Mouse (Mus musculus): ENCODE data around the gene Prrc2a. TPM values are rescaled to one million over a fixed set of nuclear protein-coding genes. Genes with fewer than 3 reads are reported as not detected.

The Prrc2a gene
- polyA plus RNA-seq, 1 experiment = 352 TPM

DNA sequence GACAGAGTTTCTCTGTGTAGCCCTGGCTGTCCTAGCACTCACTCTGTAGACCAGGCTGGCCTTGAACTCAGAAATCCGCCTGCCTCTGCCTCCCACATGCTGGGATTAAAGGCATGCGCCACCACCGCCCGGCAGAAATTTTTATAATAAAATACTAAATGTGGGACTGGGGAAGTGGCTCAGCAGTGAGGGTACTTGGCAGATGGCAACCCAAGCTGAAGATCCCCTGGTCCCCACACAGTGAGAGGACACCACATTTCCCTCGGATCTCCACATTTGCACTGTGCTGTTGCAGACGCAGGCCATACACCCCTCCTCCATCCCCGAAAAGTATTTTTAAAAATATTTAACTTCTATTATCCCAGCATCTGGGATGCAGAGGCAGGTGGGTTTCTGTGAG lies 31.2 kb downstream of the Prrc2a start:
- TF ChIP-seq POLR2A (IDR thresholded peaks at IDR 0.05; ENCODE audit: low read depth, low read length) = no peak
- TF ChIP-seq CTCF (IDR thresholded peaks at IDR 0.05; ENCODE audit: extremely low read depth, insufficient read length, insufficient replicate concordance, low read depth, low read length) = no peak
- WGBS = 92% methylated on average over 7 of the region's 7 CpGs
- Histone ChIP-seq H3K27ac (ENCODE audit: insufficient read depth, low read depth, low read length) (no peak overlapping the region), H3K36me3 (ENCODE audit: control insufficient read depth, insufficient read depth, low read length) (peaks cover 7% of the 10 kb centered on the region), H3K4me1 (ENCODE audit: control insufficient read depth, insufficient read depth, insufficient read length, low read length) (peaks cover 4% of the 10 kb centered on the region; the same call in 1 of the 2 replicates), H3K4me3 (ENCODE audit: low read depth, low read length) (no peak overlapping the region), H3K27me3 (ENCODE audit: control insufficient read depth, insufficient read depth, low read length) (no peaks in the 10 kb centered on the region)

DNA sequence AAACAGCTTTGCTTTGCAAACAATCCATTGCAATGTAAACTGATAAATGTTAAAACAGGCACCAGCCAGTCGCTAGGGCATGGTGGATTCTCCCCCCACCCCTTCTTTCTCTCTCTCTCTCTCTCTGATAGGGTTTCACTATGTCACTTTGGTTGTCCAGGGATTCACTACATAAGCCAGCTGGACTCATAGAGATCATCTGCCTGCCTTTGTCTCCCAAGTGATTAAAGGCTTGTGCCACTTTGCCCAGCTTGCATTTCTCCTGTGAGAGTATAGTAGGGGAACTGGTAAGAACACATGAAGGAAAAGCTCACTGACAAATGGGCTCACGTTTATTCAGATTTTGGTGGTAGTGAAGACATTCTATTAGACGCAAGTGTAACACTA lies 32.5 kb downstream of the Prrc2a start:
- no peak overlapping the region for H3K27ac ChIP-seq (ENCODE audit: insufficient read depth, low read depth, low read length)
- WGBS = 64% methylated on average over 3 of the region's 3 CpGs
- TF ChIP-seq CTCF (IDR thresholded peaks at IDR 0.05; ENCODE audit: extremely low read depth, insufficient read length, insufficient replicate concordance, low read depth, low read length) (no peak), POLR2A (IDR thresholded peaks at IDR 0.05; ENCODE audit: low read depth, low read length) (no peak)

DNA sequence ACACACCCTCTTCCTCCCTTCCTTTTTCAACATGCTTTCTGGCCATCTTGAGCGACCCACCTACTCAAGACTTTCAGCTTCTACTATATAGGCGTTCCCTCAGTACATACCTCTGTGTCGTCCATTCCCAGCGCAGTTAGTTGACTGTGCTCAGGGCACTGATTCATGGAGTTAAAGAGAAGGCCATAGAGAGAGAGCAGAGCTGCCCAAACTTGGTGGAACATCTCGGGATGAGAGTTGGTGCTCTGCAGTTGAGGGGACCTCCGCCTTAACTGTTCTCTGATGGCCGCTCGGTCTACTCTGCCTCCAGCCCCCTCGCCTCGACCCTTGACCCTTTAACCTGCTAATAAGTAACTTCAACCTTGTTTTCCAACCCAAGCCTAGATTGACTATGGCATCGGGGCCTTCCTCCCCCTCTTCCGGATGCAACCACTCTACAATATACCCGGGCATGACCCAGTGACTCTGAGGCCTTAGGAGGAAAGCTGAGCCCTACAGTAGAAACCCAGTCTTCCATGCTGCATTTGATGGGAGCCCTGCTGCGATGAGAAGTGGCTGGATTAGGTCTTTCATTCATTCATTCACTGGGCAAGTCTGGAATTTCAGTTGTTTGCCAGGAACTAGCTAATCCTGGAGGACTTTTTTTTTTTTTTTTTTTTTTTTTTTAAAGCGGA lies 33.1 kb downstream of the Prrc2a start, which contains the start of gene Apom:
Apom (minus strand) TSS at position 551 of the 674 bp plus-strand sequence.
- peaks cover 9% of the 10 kb centered on the region for H3K4me1 ChIP-seq (ENCODE audit: control insufficient read depth, insufficient read depth, insufficient read length, low read length)
- TF ChIP-seq CTCF (IDR thresholded peaks at IDR 0.05; ENCODE audit: extremely low read depth, insufficient read length, insufficient replicate concordance, low read depth, low read length) (no peak), POLR2A (IDR thresholded peaks at IDR 0.05; ENCODE audit: low read depth, low read length) (no peak)
- H3K36me3 ChIP-seq (ENCODE audit: control insufficient read depth, insufficient read depth, low read length) = peaks cover 13% of the 10 kb centered on the region
- H3K27me3 ChIP-seq (ENCODE audit: control insufficient read depth, insufficient read depth, low read length) = no peaks in the 10 kb centered on the region
- no peak within 1 kb of the TSS for H3K27ac ChIP-seq (ENCODE audit: insufficient read depth, low read depth, low read length)
- no peak within 1 kb of the TSS for H3K4me3 ChIP-seq (ENCODE audit: low read depth, low read length)
- 53% methylated on average over 15 of the region's 15 CpGs for WGBS

More for the DNA sequence above, 32.5 kb downstream of the Prrc2a start:
- Histone ChIP-seq H3K27me3 (ENCODE audit: control insufficient read depth, insufficient read depth, low read length) (no peaks in the 10 kb centered on the region), H3K4me3 (ENCODE audit: low read depth, low read length) (no peak overlapping the region), H3K36me3 (ENCODE audit: control insufficient read depth, insufficient read depth, low read length) (peaks cover 13% of the 10 kb centered on the region), H3K4me1 (ENCODE audit: control insufficient read depth, insufficient read depth, insufficient read length, low read length) (peaks cover 8% of the 10 kb centered on the region)

- Histone ChIP-seq H3K4me3 (ENCODE audit: low read depth, low read length) (no peak overlapping the region), H3K27ac (ENCODE audit: insufficient read depth, low read depth, low read length) (no peak overlapping the region), H3K36me3 (ENCODE audit: control insufficient read depth, insufficient read depth, low read length) (peaks cover 13% of the 10 kb centered on the region), H3K27me3 (ENCODE audit: control insufficient read depth, insufficient read depth, low read length) (no peaks in the 10 kb centered on the region), H3K4me1 (ENCODE audit: control insufficient read depth, insufficient read depth, insufficient read length, low read length) (peaks cover 9% of the 10 kb centered on the region)
- TF ChIP-seq POLR2A (IDR thresholded peaks at IDR 0.05; ENCODE audit: low read depth, low read length) (no peak), CTCF (IDR thresholded peaks at IDR 0.05; ENCODE audit: extremely low read depth, insufficient read length, insufficient replicate concordance, low read depth, low read length) (no peak)
- 90% methylated on average over 8 of the region's 8 CpGs for WGBS
These were observed 33.7 kb downstream of the Prrc2a start for GRCm38 (mm10) chr17:35131038-35131437.

DNA sequence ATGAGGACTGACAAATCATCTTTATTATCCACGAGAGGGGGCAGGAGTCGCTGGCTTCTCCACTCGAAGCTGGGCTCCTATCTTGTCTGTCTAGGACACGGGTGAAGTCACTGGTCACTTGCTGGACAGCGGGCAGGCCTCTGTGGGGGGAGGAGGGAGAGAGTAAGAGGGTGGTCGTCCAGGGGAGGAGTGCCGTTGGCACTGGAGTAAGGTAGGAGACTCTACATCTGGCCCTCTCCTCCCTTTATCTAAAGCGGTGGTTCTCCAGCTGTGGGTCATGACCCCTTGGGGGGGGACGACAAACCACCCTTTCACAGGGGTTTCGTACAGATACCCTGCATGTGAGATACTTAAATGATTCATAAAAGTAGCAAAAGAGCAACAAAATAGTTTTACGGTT lies 35.7 kb downstream of the Prrc2a start:
- no peaks in the 10 kb centered on the region for H3K27me3 ChIP-seq (ENCODE audit: control insufficient read depth, insufficient read depth, low read length)
- H3K27ac ChIP-seq (ENCODE audit: insufficient read depth, low read depth, low read length) = no peak overlapping the region
- TF ChIP-seq POLR2A (IDR thresholded peaks at IDR 0.05; ENCODE audit: low read depth, low read length) (no peak), CTCF (IDR thresholded peaks at IDR 0.05; ENCODE audit: extremely low read depth, insufficient read length, insufficient replicate concordance, low read depth, low read length) (no peak)
- WGBS = 77% methylated on average over 11 of the region's 11 CpGs
- peaks cover 17% of the 10 kb centered on the region for H3K4me1 ChIP-seq (ENCODE audit: control insufficient read depth, insufficient read depth, insufficient read length, low read length)
- H3K4me3 ChIP-seq (ENCODE audit: low read depth, low read length) = no peak overlapping the region
- H3K36me3 ChIP-seq (ENCODE audit: control insufficient read depth, insufficient read depth, low read length) = peaks cover 14% of the 10 kb centered on the region

DNA sequence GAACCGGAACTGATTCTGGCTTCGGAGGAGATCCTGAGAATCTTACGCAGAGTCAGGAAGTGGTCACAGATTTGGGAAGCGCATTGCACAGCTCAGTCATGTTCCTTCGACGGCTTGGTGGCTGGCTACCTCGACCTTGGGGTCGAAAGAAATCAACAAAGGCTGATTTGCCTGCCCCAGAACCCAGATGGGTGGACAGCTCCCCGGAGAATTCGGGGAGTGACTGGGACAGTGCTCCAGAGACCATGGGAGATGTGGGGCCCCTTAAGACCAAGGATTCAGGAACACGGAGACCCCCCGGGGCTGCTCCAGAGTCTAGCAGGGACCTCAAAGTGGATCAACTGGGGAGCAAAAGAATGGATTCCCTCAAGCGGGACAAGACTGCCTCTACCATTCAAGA lies 37.7 kb downstream of the Prrc2a start:
- 39% methylated on average over 13 of the region's 13 CpGs for WGBS
- Histone ChIP-seq H3K4me3 (ENCODE audit: low read depth, low read length) (peak overlapping the region; percentile 77), H3K36me3 (ENCODE audit: control insufficient read depth, insufficient read depth, low read length) (peaks cover 19% of the 10 kb centered on the region), H3K27me3 (ENCODE audit: control insufficient read depth, insufficient read depth, low read length) (no peaks in the 10 kb centered on the region), H3K4me1 (ENCODE audit: control insufficient read depth, insufficient read depth, insufficient read length, low read length) (peaks cover 17% of the 10 kb centered on the region), H3K27ac (ENCODE audit: insufficient read depth, low read depth, low read length) (peak overlapping the region; percentile 91; the same call in 1 of the 2 replicates)
- TF ChIP-seq CTCF (IDR thresholded peaks at IDR 0.05; ENCODE audit: extremely low read depth, insufficient read length, insufficient replicate concordance, low read depth, low read length) (no peak), POLR2A (IDR thresholded peaks at IDR 0.05; ENCODE audit: low read depth, low read length) (no peak)

DNA sequence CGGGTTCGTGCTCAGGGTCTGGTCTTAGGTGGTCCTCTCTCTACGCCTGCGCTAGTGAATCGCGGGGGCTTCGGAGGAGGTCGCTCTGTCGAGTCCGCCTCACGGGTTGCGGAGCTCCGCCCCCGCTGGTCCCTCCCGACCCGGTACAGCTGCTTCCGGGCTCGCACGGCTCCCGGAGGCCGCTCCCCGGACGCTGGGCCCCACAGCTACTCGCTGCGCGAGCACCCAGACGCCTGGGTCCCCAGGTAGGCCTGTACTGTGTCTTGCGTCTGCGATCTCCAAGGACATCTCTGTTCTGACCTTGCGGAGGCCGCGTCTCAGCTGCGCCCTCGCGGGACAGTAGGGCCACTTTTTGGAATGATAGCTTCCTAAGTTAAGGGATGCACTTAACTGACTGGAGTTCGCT lies 38.5 kb downstream of the Prrc2a start, which contains the start of gene D17H6S53E:
D17H6S53E (plus strand) TSS at position 168 of the 406 bp plus-strand sequence.
- Histone ChIP-seq H3K27ac (ENCODE audit: insufficient read depth, low read depth, low read length) (peak within 1 kb of the TSS; percentile 91), H3K4me3 (ENCODE audit: low read depth, low read length) (peak within 1 kb of the TSS; percentile 77), H3K36me3 (ENCODE audit: control insufficient read depth, insufficient read depth, low read length) (peaks cover 19% of the 10 kb centered on the region), H3K27me3 (ENCODE audit: control insufficient read depth, insufficient read depth, low read length) (no peaks in the 10 kb centered on the region), H3K4me1 (ENCODE audit: control insufficient read depth, insufficient read depth, insufficient read length, low read length) (peaks cover 17% of the 10 kb centered on the region)
- TF ChIP-seq POLR2A (IDR thresholded peaks at IDR 0.05; ENCODE audit: low read depth, low read length) = peak; percentile 94
- no peak for TF ChIP-seq CTCF (IDR thresholded peaks at IDR 0.05; ENCODE audit: extremely low read depth, insufficient read length, insufficient replicate concordance, low read depth, low read length)
- under 1% methylated on average over 36 of the region's 36 CpGs for WGBS
